Mouse (Mus musculus): ENCODE data around the gene Sp6.

- no peak for TF ChIP-seq CTCF (IDR thresholded peaks at IDR 0.05; ENCODE audit: low read depth)
- no peak for TF ChIP-seq EP300 (IDR thresholded peaks at IDR 0.05; ENCODE audit: low read depth)
These were observed 45.5 kb upstream of the Sp6 start for GRCm38 (mm10) chr11:96967544-96968269.
